8 mouse cellular contexts compared by ENCODE assay signal in the genomic region with DNA sequence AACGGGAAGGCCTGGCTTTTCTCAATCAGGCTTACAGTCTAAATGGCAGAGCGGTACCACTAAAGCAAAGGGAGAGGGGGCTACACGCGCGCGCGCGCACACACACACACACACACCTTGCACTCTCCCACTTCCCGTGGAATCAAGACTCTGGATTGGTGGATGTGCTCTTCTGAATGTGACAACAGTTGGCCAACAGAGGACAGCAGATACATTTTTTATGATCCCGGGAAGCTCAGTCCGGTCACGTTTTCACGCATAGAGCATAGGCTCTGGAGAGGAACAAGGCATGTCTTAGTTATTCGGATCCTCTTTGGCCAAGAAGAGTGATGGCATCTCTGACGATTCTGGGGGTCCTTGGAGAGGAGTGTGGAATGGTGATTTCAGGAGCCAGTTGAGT.
DNase-seq lines count a peak whose midpoint lies in the region; ATAC-seq and TF ChIP-seq lines count a peak whose summit lies in the region.

No protein-coding gene starts in this region.

- peak; percentile 69 for TF ChIP-seq CTCF in lung, postnatal 0 days (IDR thresholded peaks at IDR 0.05)

- TF ChIP-seq EP300 in lung, postnatal 0 days (IDR thresholded peaks at IDR 0.05), result no peak

- H3K4me3 ChIP-seq in lung, postnatal 0 days (ENCODE audit: low read depth, low read length), result peak overlapping the region; percentile 59
- peak overlapping the region; percentile 77 for H3K4me3 ChIP-seq in embryonic facial prominence, embryonic 14.5 days (ENCODE audit: low read depth, low read length)
- H3K4me3 ChIP-seq in hindbrain, embryonic 10.5 days, result peak overlapping the region; percentile 91
- peak overlapping the region; percentile 63; the same call in 1 of the 2 replicates for H3K4me3 ChIP-seq in liver, embryonic 16.5 days (ENCODE audit: low read depth, low read length)

- peak; percentile 32 for ATAC-seq in lung, postnatal 0 days
- ATAC-seq in embryonic facial prominence, embryonic 14.5 days (ENCODE audit: low read depth), result no peak; the same call in 1 of the 2 replicates
- no peak for ATAC-seq in liver, embryonic 16.5 days (ENCODE audit: low read depth)

- H3K27me3 ChIP-seq in lung, postnatal 0 days (replicated peaks; ENCODE audit: insufficient read depth, low read length), result no peaks in the 10 kb centered on the region
- peaks cover 15% of the 10 kb centered on the region for H3K27me3 ChIP-seq in embryonic facial prominence, embryonic 14.5 days (replicated peaks; ENCODE audit: control insufficient read depth, insufficient read depth, low read length)
- peaks cover 64% of the 10 kb centered on the region for H3K27me3 ChIP-seq in hindbrain, embryonic 10.5 days (ENCODE audit: insufficient read depth, poor library complexity, severe bottlenecking)
- H3K27me3 ChIP-seq in liver, embryonic 16.5 days (ENCODE audit: control insufficient read depth, insufficient read depth, low read depth, low read length), result peaks cover 38% of the 10 kb centered on the region

- H3K4me2 ChIP-seq in lung, postnatal 0 days (replicated peaks; ENCODE audit: low read depth, low read length), result peak overlapping the region; percentile 98
- H3K4me2 ChIP-seq in embryonic facial prominence, embryonic 14.5 days (ENCODE audit: low read depth, low read length), result peak overlapping the region; percentile 97
- peak overlapping the region; percentile 78 for H3K4me2 ChIP-seq in liver, embryonic 16.5 days (ENCODE audit: low read depth, low read length)

- no peaks in the 10 kb centered on the region for H3K9me3 ChIP-seq in lung, postnatal 0 days (ENCODE audit: low read length)
- no peaks in the 10 kb centered on the region for H3K9me3 ChIP-seq in embryonic facial prominence, embryonic 14.5 days (ENCODE audit: control insufficient read depth, low read length)
- H3K9me3 ChIP-seq in hindbrain, embryonic 10.5 days, result no peaks in the 10 kb centered on the region
- no peaks in the 10 kb centered on the region for H3K9me3 ChIP-seq in liver, embryonic 16.5 days (replicated peaks; ENCODE audit: control insufficient read depth, low read length)

- H3K4me1 ChIP-seq in lung, postnatal 0 days (ENCODE audit: insufficient read depth, low read depth, low read length), result no peaks in the 10 kb centered on the region
- peaks cover 19% of the 10 kb centered on the region for H3K4me1 ChIP-seq in embryonic facial prominence, embryonic 14.5 days (ENCODE audit: control insufficient read depth, insufficient read depth, low read length)
- peaks cover 41% of the 10 kb centered on the region for H3K4me1 ChIP-seq in hindbrain, embryonic 10.5 days (replicated peaks)
- no peaks in the 10 kb centered on the region; the same call in 1 of the 2 replicates for H3K4me1 ChIP-seq in liver, embryonic 16.5 days (ENCODE audit: control insufficient read depth, low read depth, low read length)

- no peaks in the 10 kb centered on the region for H3K36me3 ChIP-seq in lung, postnatal 0 days (ENCODE audit: insufficient read depth, low read length)
- H3K36me3 ChIP-seq in embryonic facial prominence, embryonic 14.5 days (ENCODE audit: control insufficient read depth, insufficient read depth, low read length), result no peaks in the 10 kb centered on the region
- no peaks in the 10 kb centered on the region for H3K36me3 ChIP-seq in hindbrain, embryonic 10.5 days
- H3K36me3 ChIP-seq in liver, embryonic 16.5 days (ENCODE audit: control insufficient read depth, insufficient read depth), result no peaks in the 10 kb centered on the region

- H3K9ac ChIP-seq in lung, postnatal 0 days (replicated peaks; ENCODE audit: low read depth), result peak overlapping the region; percentile 13; the same call in 1 of the 2 replicates
- H3K9ac ChIP-seq in embryonic facial prominence, embryonic 14.5 days (ENCODE audit: low read depth, low read length), result no peak overlapping the region
- H3K9ac ChIP-seq in liver, embryonic 16.5 days (ENCODE audit: low read depth, low read length), result no peak overlapping the region

- DNase-seq in lung, postnatal 0 days (ENCODE audit: low spot score), result peak; percentile 74
- DNase-seq in lung, postnatal 36 days, result no peak
- DNase-seq in embryonic facial prominence, embryonic 14.5 days (ENCODE audit: low spot score), result peak; percentile 66
- no peak for DNase-seq in hindbrain, embryonic 10.5 days (ENCODE audit: low spot score)
- DNase-seq in thymus, postnatal 4 days, result no peak
- no peak for DNase-seq in urinary bladder, adult 18-20 months (ENCODE audit: low spot score in 2 of 2)
- no peak for DNase-seq in B cell, adult 2 months

- H3K27ac ChIP-seq in lung, postnatal 0 days (ENCODE audit: low read length), result 0 out of 2 replicates have a peak overlapping the region, but pooled peaks have one; percentile 26
- no peak overlapping the region for H3K27ac ChIP-seq in embryonic facial prominence, embryonic 14.5 days (replicated peaks; ENCODE audit: low read depth, low read length)
- no peak overlapping the region for H3K27ac ChIP-seq in hindbrain, embryonic 10.5 days
- no peak overlapping the region for H3K27ac ChIP-seq in liver, embryonic 16.5 days (ENCODE audit: low read length)

- 23% methylated on average over 15 of the region's 15 CpGs for WGBS in lung, postnatal 0 days
- 13% methylated on average over 15 of the region's 15 CpGs for WGBS in embryonic facial prominence, embryonic 14.5 days
- WGBS in hindbrain, embryonic 10.5 days, result 29% methylated on average over 15 of the region's 15 CpGs
- 36% methylated on average over 15 of the region's 15 CpGs for WGBS in liver, embryonic 16.5 days (ENCODE audit: insufficient replicate concordance)

Comparison
In these comparisons a context has a peak if more than half of its experiments do, and no peak if none do; other contexts are left out.
1. DNase-seq: peak in lung, postnatal 0 days (single experiment) and embryonic facial prominence, embryonic 14.5 days (single experiment); none in lung, postnatal 36 days (single experiment), hindbrain, embryonic 10.5 days (single experiment), thymus, postnatal 4 days (single experiment), urinary bladder, adult 18-20 months (0 of 2) and B cell, adult 2 months (0 of 2).
2. Peak in every context shown above with its lines, with median percentiles within 50 percentile points of each other: H3K4me2 ChIP-seq and H3K4me3 ChIP-seq.